Mouse (Mus musculus) bone marrow, adult 2 months (tissue): ENCODE data around the gene Gm11634.

Experiments
- CTCF ChIP-seq: fragments of 200-500 bp; IDR thresholded peaks from 2 replicates; pipeline ENCODE4 v1.5.1; 2011; ENCODE audit warnings: low read length, control low read depth; ENCODE audit not compliant: control insufficient read depth, insufficient read depth
- POLR2A ChIP-seq: fragments of 200-500 bp; IDR thresholded peaks from 2 replicates; pipeline ENCODE4 v1.6.1; 2011; ENCODE audit warnings: low read depth, mild to moderate bottlenecking, control low read depth, low read length, borderline replicate concordance; ENCODE audit not compliant: control insufficient read depth

DNA sequence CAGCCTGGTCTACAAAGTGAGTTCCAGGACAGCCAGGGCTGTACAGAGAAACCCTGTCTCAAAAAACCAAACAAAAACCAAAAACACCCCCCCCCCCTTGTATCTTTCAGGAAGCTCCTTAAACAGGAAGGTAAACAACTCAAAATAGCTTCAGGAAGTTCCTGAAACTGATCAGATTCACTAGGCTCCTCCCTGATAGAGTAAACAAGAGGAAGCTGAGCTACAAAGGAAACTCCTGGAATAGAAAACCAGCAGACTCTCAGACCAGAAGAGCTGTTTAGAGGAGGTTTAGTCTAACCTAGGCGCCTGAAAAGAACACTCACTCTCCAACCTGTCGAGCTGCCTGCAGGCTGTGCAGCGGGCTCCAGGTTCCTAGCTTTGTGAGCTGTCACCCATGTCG is 40.7 kb upstream of the Gm11634 start:
- TF ChIP-seq POLR2A = no peak
- no peak for TF ChIP-seq CTCF
